Mouse (Mus musculus) hindbrain, embryonic 11.5 days (tissue): ENCODE data around the gene Rcc2. TPM values are rescaled to one million over a fixed set of nuclear protein-coding genes. Genes with fewer than 3 reads are reported as not detected.

Experiments used
- ATAC-seq: fragments of 200-750 bp; cut with Nextera tagmentation; 2 replicates; pipeline ENCODE4 v1.8.0; 2017; ENCODE audit warnings: mild to moderate bottlenecking, moderate TSS enrichment, moderate library complexity; ENCODE audit not compliant: low FRiP score
- DNase-seq: peaks from one replicate; pipeline ENCODE4 v3.0.0-alpha.2; 2015; ENCODE audit warnings: low spot score
- H3K27ac ChIP-seq: fragments of 300-500 bp; sonication (generic); 2 replicates; pipeline ENCODE4 v1.5.1; 2014; ENCODE audit warnings: mild to moderate bottlenecking, low read depth, low read length
- H3K27me3 ChIP-seq: fragments of 300-500 bp; sonication (generic); 2 replicates; pipeline ENCODE4 v1.6.1; 2014; ENCODE audit warnings: mild to moderate bottlenecking, low read length, moderate library complexity, mixed read lengths; ENCODE audit not compliant: control insufficient read depth, insufficient read depth
- H3K36me3 ChIP-seq: fragments of 300-500 bp; sonication (generic); 2 replicates; pipeline ENCODE4 v1.6.1; 2014; ENCODE audit warnings: mild to moderate bottlenecking, low read length, moderate library complexity, mixed read lengths; ENCODE audit not compliant: control insufficient read depth, insufficient read depth
- H3K4me1 ChIP-seq: fragments of 300-500 bp; sonication (generic); replicated peaks from 2 replicates; pipeline ENCODE4 v1.6.1; 2014; ENCODE audit warnings: low read length, mixed read lengths; ENCODE audit not compliant: control insufficient read depth, insufficient read depth
- H3K4me2 ChIP-seq: fragments of 300-500 bp; sonication (generic); replicated peaks from 2 replicates; pipeline ENCODE4 v1.6.1; 2014; ENCODE audit warnings: mild to moderate bottlenecking, low read depth, low read length
- H3K4me3 ChIP-seq: fragments of 300-500 bp; sonication (generic); 2 replicates; pipeline ENCODE4 v1.5.1; 2014; ENCODE audit warnings: low read depth, low read length
- H3K9ac ChIP-seq: fragments of 300-500 bp; sonication (generic); 2 replicates; pipeline ENCODE4 v1.6.1; 2014; ENCODE audit warnings: low read depth, low read length
- H3K9me3 ChIP-seq: fragments of 300-500 bp; sonication (generic); 2 replicates; pipeline ENCODE4 v1.6.1; 2016; ENCODE audit warnings: low read length; ENCODE audit not compliant: control insufficient read depth
- WGBS: fragments of 180-500 bp; shearing (Covaris S2); extraction: QIAGEN DNeasy Blood & Tissue Kit; methylation state at CpG from one replicate; pipeline ENCODE4 v1.1.7; 2014; 5-methylcytosine and 5-hydroxymethylcytosine counted together
- polyA plus RNA-seq: library from polyadenylated mRNA; unstranded; fragments of >200 nt; fragmentation: Nextera tagmentation; extraction: Ambion mirVana; gene quantifications from 2 replicates; pipeline ENCODE4 v1.2.1, GENCODE M21; 2014

The Rcc2 gene
- polyA plus RNA-seq, 1 experiment from 2014 or later: 44.3 TPM

- H3K4me2 ChIP-seq: no peak overlapping the region
- ATAC-seq: peak; percentile 86
- peak overlapping the region; percentile 70 for H3K27ac ChIP-seq
- H3K4me3 ChIP-seq: no peak overlapping the region
- peaks cover 53% of the 10 kb centered on the region for H3K36me3 ChIP-seq
- WGBS: 47% methylated on average over 29 of the region's 29 CpGs
- DNase-seq: peak; percentile 93
- no peaks in the 10 kb centered on the region for H3K9me3 ChIP-seq
- no peak overlapping the region for H3K9ac ChIP-seq
- H3K27me3 ChIP-seq: no peaks in the 10 kb centered on the region
- 0 out of 2 replicates have a peak, but pooled peaks cover 6% of the 10 kb centered on the region for H3K4me1 ChIP-seq
Observed at GRCm38 (mm10) chr4:140713480-140714365, 13.4 kb downstream of the Rcc2 start.

- ATAC-seq (no peak), DNase-seq (no peak)
- 0 out of 2 replicates have a peak, but pooled peaks cover 6% of the 10 kb centered on the region for H3K4me1 ChIP-seq
- no peaks in the 10 kb centered on the region for H3K9me3 ChIP-seq
- peaks cover 52% of the 10 kb centered on the region for H3K36me3 ChIP-seq
- no peak overlapping the region for H3K9ac ChIP-seq
- no peak overlapping the region for H3K4me2 ChIP-seq
- no peak overlapping the region for H3K27ac ChIP-seq
- WGBS: 91% methylated on average over 5 of the region's 5 CpGs
- no peaks in the 10 kb centered on the region for H3K27me3 ChIP-seq
- H3K4me3 ChIP-seq: no peak overlapping the region
Observed at GRCm38 (mm10) chr4:140714586-140714985, 14.2 kb downstream of the Rcc2 start.

- H3K9ac ChIP-seq: no peak overlapping the region
- H3K27ac ChIP-seq: no peak overlapping the region
- no peak for ATAC-seq
- no peak for DNase-seq
- no peak overlapping the region for H3K4me3 ChIP-seq
- peaks cover 52% of the 10 kb centered on the region for H3K36me3 ChIP-seq
- H3K4me2 ChIP-seq: no peak overlapping the region
- 93% methylated on average over 11 of the region's 11 CpGs for WGBS
- H3K4me1 ChIP-seq: 0 out of 2 replicates have a peak, but pooled peaks cover 3% of the 10 kb centered on the region
- no peaks in the 10 kb centered on the region for H3K9me3 ChIP-seq
- no peaks in the 10 kb centered on the region for H3K27me3 ChIP-seq
Observed at GRCm38 (mm10) chr4:140716994-140717393, 16.7 kb downstream of the Rcc2 start.

GRCm38 (mm10) chr4:140718436-140718835, 18.1 kb downstream of the Rcc2 start:
- Histone ChIP-seq H3K9ac (no peak overlapping the region), H3K36me3 (peaks cover 48% of the 10 kb centered on the region), H3K4me2 (no peak overlapping the region), H3K4me1 (0 out of 2 replicates have a peak, but pooled peaks cover 3% of the 10 kb centered on the region), H3K9me3 (no peaks in the 10 kb centered on the region), H3K27me3 (no peaks in the 10 kb centered on the region), H3K27ac (no peak overlapping the region), H3K4me3 (no peak overlapping the region)
- DNase-seq: no peak
- ATAC-seq: no peak
- 96% methylated on average over 9 of the region's 9 CpGs for WGBS

GRCm38 (mm10) chr4:140720091-140720490, 19.8 kb downstream of the Rcc2 start:
- H3K36me3 ChIP-seq: peaks cover 40% of the 10 kb centered on the region
- no peaks in the 10 kb centered on the region for H3K4me1 ChIP-seq
- no peak overlapping the region for H3K9ac ChIP-seq
- H3K4me3 ChIP-seq: no peak overlapping the region
- H3K4me2 ChIP-seq: no peak overlapping the region
- DNase-seq (no peak), ATAC-seq (no peak)
- H3K27me3 ChIP-seq: no peaks in the 10 kb centered on the region
- 92% methylated on average over 5 of the region's 5 CpGs for WGBS
- H3K27ac ChIP-seq: no peak overlapping the region
- no peaks in the 10 kb centered on the region for H3K9me3 ChIP-seq

GRCm38 (mm10) chr4:140721968-140722490, 21.7 kb downstream of the Rcc2 start:
- Histone ChIP-seq H3K9me3 (no peaks in the 10 kb centered on the region), H3K27ac (no peak overlapping the region), H3K9ac (no peak overlapping the region), H3K4me3 (no peak overlapping the region), H3K36me3 (peaks cover 23% of the 10 kb centered on the region), H3K4me1 (no peaks in the 10 kb centered on the region), H3K27me3 (no peaks in the 10 kb centered on the region), H3K4me2 (no peak overlapping the region)
- no peak for ATAC-seq
- DNase-seq: no peak
- 90% methylated on average over 20 of the region's 20 CpGs for WGBS

- DNase-seq (no peak), ATAC-seq (no peak)
- H3K4me3 ChIP-seq: no peak overlapping the region
- H3K4me2 ChIP-seq: no peak overlapping the region
- no peaks in the 10 kb centered on the region for H3K4me1 ChIP-seq
- peaks cover 20% of the 10 kb centered on the region for H3K36me3 ChIP-seq
- 88% methylated on average over 9 of the region's 9 CpGs for WGBS
- no peaks in the 10 kb centered on the region for H3K9me3 ChIP-seq
- H3K27me3 ChIP-seq: no peaks in the 10 kb centered on the region
- no peak overlapping the region for H3K27ac ChIP-seq
- no peak overlapping the region for H3K9ac ChIP-seq
Observed at GRCm38 (mm10) chr4:140722710-140723109, 22.4 kb downstream of the Rcc2 start.

- Histone ChIP-seq H3K4me3 (no peak overlapping the region), H3K9me3 (no peaks in the 10 kb centered on the region), H3K4me2 (no peak overlapping the region), H3K27me3 (no peaks in the 10 kb centered on the region), H3K9ac (no peak overlapping the region), H3K4me1 (no peaks in the 10 kb centered on the region), H3K27ac (no peak overlapping the region), H3K36me3 (peaks cover 15% of the 10 kb centered on the region)
- 86% methylated on average over 9 of the region's 9 CpGs for WGBS
- DNase-seq (no peak), ATAC-seq (no peak)
Observed at GRCm38 (mm10) chr4:140723192-140723591, 22.9 kb downstream of the Rcc2 start.

- Histone ChIP-seq H3K36me3 (peaks cover 10% of the 10 kb centered on the region), H3K4me3 (no peak overlapping the region), H3K27ac (no peak overlapping the region), H3K9me3 (no peaks in the 10 kb centered on the region), H3K4me2 (no peak overlapping the region), H3K9ac (no peak overlapping the region), H3K4me1 (no peaks in the 10 kb centered on the region), H3K27me3 (no peaks in the 10 kb centered on the region)
- peak; percentile 79 for DNase-seq
- WGBS: 67% methylated on average over 5 of the region's 5 CpGs
- ATAC-seq: peak; percentile 45; the same call in 1 of the 2 replicates
Observed at GRCm38 (mm10) chr4:140723801-140724200, 23.5 kb downstream of the Rcc2 start.
